Mouse (Mus musculus) CD4-positive, CD25-positive, alpha-beta regulatory T cell, adult 2 months (primary cell): ENCODE data around the gene Tcp11.

Source experiments
- DNase-seq: peaks from one replicate; pipeline ENCODE4 v3.0.0-alpha.2; 2012; ENCODE audit warnings: low read depth, low spot score

Gene Tcp11

DNA sequence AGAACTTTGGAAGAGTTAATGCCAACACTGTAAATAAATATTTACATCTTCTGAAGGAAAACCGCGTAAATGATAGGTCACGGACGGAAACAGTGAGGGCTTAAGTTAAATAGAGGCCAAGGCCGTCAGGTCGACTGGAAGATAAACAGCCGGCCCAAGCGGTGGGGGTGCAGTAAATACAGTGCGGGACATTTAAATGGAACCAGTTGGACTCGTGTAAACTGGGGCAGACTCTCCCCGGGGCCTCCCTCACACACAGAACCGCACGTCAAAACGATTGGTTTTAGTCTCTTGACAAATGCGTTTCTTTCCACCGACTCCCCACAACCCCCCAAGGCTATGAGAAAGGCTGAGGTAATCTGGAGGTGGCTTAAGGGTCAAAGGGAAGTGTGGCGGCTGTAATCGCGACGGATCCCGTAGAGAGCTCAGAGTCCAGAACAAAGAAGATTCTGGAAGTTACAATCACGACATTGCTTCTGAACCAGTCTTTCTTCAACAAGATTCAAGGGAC lies 4.0 kb upstream of the Tcp11 start:
- DNase-seq: no peak

- no peak for DNase-seq
These were observed 2.4 kb upstream of the Tcp11 start for GRCm38 (mm10) chr17:28082863-28083262.

DNA sequence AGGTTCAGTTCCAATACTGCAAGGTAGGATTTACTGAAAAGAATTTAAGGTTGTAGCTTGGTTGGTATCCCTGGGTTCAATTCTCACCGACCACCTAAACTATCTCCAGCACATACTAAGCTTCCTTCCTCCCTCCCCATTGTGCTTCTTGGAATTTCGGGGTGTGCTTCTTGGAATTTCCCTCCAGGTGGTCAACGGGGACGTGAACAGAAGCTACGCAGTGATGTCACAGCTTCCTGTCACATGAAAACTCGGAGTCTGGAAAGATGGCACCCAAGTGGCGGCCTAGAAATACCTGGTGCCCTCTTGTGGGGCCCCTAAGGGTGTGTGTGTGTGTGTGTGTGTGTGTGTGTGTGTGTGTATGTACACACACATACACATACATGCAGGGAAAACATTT lies 1.4 kb upstream of the Tcp11 start:
- DNase-seq: no peak

- DNase-seq: peak; percentile 55
These were observed 946 bp upstream of the Tcp11 start for GRCm38 (mm10) chr17:28081385-28081784.

DNA sequence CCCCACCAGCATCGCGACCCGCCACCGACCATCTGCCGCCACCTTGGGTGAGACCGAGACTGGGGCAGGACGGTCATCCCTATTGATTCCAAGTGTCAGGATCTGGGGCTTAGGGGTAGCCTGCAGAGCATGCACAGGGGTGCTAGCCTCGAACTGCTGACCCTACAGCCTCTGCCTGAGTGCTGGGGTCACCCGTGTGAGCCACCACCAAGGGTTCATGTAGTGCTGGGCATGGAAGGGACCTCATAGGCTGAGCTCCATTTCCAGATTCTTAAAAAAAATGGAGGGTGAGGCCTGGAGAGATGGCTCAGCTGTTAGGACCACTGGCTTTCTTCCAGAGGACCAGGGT lies 352 bp upstream of the Tcp11 start:
- DNase-seq: no peak

GRCm38 (mm10) chr17:28079618-28080017 lies 821 bp downstream of the Tcp11 start:
- DNase-seq: peak; percentile 92

DNA sequence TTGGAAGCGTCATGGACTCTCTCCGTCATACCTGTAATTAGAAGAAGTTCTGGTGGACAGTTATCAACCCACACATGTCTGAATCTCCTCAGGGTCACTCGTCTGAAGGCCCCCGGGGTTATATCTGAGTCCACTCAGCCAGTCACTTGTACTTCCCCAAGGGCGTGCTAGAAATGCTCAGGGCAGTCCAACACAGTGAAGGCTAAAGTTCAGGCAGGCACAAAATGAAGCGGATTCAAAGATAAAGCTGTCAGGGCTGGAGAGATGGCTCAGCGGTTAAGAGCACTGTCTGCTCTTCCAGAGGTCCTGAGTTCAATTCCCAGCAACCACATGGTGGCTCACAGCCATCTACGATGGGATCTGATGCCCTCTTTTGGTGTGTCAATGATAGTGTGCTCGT lies 2.4 kb downstream of the Tcp11 start:
- no peak for DNase-seq

GRCm38 (mm10) chr17:28074486-28074885 lies 6.0 kb downstream of the Tcp11 start:
- no peak for DNase-seq

DNA sequence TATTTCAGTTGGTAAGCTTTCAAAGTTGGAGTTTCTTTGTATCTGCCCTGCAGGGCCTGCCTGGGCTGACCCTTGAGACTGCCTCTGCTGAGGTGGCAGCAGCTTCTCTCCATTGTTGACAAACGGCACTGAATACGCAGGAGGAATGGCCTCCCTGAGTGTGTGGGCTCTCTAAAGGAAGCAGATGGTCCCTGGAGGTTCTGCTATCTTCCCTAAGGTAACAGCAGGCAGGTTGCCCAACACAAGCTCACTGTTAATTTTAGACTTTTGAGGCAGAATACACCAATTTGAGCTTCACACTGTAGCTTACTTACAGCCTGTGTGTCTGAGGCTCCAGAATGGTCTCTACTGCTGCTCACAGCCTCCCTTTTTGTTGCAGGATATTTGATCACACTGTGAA lies 7.7 kb downstream of the Tcp11 start:
- no peak for DNase-seq

- DNase-seq: no peak
These were observed 10.2 kb downstream of the Tcp11 start for GRCm38 (mm10) chr17:28070256-28070655.

DNA sequence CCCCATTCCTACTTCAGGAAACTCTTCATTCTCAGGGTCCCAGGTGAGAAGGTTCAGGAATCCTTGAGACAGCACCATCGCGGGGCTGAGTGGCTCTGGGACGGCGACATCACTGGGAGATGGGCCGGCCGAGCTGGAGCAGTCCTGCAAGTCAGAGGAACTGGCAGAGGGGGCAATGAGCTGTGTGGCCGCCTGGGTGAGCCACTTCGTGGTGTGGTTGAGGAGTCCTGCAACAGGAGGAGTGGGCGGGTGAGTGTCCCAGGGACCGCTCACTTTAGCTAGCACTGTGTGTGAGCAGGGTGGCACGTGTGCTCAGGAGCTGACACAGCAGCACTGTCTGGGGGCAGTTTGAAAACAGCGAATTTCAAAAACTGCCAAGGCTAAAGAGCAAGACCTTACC lies 11.0 kb downstream of the Tcp11 start:
- no peak for DNase-seq

GRCm38 (mm10) chr17:28067303-28067702 lies 13.1 kb downstream of the Tcp11 start:
- DNase-seq: no peak

GRCm38 (mm10) chr17:28063163-28063562 lies 17.3 kb downstream of the Tcp11 start:
- no peak for DNase-seq

- no peak for DNase-seq
These were observed 17.7 kb downstream of the Tcp11 start for GRCm38 (mm10) chr17:28062710-28063109.

DNA sequence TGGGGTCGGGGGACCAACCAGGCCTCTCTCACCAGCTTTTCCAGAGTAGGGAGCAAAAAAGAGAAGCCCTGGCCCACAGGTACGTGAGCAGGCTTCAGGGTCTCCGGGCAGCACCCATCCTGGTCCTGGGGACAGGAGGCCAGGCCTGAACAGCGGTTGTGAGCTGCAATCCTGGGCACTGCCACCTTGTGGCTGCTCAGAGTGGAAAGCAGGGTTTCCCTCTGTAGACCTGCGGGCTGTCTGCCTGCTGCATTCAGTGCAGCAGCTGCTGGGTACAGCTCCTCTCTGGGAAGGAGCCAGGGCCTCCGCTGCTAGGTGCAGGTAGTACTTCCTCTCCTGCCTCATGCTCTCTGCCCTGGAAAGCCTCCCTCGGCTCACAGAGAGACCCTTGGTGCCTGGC lies 19.0 kb downstream of the Tcp11 start:
- peak; percentile 34 for DNase-seq

DNA sequence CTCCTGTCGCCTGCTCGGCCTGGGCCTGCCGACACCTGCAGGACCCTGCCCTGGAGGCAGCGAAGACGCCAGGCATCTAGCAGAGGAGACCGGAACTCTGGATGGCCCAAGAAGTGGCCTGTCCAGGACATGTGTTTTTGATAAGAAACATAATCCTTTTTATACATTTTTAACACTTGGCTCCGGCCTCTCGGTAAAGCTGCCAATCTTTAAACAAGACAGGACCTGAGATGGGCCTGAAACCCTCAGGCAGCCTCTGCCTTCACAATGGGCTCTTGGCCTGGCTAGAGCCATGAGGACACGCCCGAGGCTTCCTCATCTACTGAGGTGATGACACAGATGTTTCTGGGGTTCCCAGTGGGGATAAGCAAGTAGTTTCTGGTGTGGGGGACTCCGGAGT lies 19.8 kb downstream of the Tcp11 start:
- no peak for DNase-seq

- no peak for DNase-seq
These were observed 22.1 kb downstream of the Tcp11 start for GRCm38 (mm10) chr17:28058346-28058745.

- DNase-seq: no peak
These were observed 28.1 kb downstream of the Tcp11 start for GRCm38 (mm10) chr17:28052293-28052863.

DNA sequence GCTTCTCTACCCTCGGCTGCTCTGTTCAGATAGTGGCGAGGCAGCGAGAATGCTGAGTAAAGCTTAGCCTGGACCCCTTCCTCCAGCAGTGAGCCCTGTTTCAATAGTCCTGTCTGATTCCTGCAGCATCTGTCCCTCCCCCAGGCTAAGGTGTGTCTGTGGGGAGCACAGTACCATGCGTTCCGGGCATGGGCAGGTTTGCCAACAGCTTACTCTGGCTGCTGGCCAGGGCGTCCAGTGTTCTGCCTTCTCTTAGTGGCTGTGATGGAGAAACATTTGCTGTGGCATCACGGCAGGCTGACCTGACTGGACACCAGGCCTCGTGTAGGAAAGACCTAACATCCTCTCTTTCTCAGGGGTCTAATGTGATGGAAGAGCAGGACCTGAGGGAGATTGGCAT lies 30.2 kb downstream of the Tcp11 start:
- no peak for DNase-seq

DNA sequence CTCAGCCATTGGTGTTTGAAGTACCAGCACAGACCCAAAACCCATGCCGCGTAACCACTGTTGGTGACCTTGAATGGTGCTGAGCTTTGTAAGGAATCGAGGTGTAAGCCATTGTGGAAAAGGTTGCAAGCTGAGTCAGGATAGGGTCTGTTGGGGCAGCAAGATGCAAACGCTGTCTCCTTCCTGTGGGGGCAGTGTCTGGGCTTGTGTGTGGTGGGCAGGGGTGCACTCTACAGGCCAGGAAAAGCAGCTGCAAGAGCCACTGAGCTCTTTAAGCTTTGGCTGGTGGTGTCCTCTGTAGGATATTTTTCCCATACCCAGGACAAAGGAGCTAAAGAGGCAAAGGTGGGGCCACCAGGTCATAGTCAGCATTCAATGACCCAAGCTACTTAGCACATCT lies 32.0 kb downstream of the Tcp11 start:
- DNase-seq: peak; percentile 50

DNA sequence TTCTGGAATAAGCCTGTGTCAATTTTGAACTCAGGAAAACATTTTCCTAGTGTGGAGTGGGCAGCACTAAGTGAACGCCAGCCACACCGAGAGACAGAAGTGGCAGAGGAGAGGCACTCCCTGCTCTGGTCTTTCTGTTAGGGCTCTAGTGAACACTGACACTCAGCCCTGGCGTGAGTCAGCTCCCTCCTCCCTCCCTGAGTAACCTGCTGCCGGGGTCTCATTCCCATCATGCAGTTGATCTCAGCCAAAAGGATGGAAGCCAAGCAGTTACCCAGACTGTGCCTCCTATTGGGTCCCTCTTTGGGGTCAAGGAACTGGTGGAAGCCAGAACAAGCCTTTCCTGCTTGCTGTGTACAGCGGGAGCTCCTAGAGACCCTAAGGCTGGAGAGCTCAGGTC lies 32.9 kb downstream of the Tcp11 start:
- DNase-seq: no peak

- no peak for DNase-seq
These were observed 33.4 kb downstream of the Tcp11 start for GRCm38 (mm10) chr17:28047017-28047416.

GRCm38 (mm10) chr17:28042299-28042771 lies 38.1 kb downstream of the Tcp11 start:
- DNase-seq: no peak

GRCm38 (mm10) chr17:28041298-28041697 lies 39.1 kb downstream of the Tcp11 start:
- no peak for DNase-seq
